Mouse (Mus musculus) liver, embryonic 14.5 days (tissue): ENCODE measurements around the gene Kcnip3.

ENCODE experiments used
- CTCF ChIP-seq: IDR thresholded peaks from 2 replicates; pipeline ENCODE4 v1.5.1; 2016; ENCODE audit warnings: antibody characterized with exemption, low read depth, control low read depth
- EP300 ChIP-seq: IDR thresholded peaks from 2 replicates; pipeline ENCODE4 v1.6.1; 2016; ENCODE audit warnings: antibody characterized with exemption, low read depth

DNA sequence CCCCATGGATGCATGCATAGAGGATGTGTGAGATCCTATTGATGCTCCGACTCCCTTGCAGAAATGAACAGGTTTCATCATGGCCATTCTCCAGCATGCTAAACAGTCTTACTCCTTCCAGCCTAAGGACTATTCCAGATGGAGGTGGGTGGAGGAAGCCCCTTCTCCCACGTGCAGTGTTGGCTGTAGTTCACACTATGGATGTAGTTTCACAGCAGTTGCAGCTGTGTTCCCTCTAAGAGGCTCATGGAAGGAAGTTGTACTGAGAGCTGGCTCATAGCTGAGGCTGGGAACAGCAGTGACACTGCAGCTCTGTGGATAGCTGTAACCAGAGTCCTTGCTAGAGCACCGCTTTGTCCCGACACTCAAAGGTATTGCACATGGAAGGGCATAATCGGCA, 84.2 kb downstream of the Kcnip3 start:
- no peak for TF ChIP-seq CTCF
- TF ChIP-seq EP300, result no peak
